Mouse (Mus musculus): ENCODE results near the gene Zc3h13. TPM values are rescaled to one million over a fixed set of nuclear protein-coding genes. Genes with fewer than 3 reads are reported as not detected.

The Zc3h13 gene
- total RNA-seq, 4 experiments from 2014 or later, result 21.7 to 30.7 (median 25.6) TPM

- no peak for DNase-seq (ENCODE audit: low spot score)
Measured at GRCm38 (mm10) chr14:75323354-75323753, 39.2 kb downstream of the Zc3h13 start.

DNA sequence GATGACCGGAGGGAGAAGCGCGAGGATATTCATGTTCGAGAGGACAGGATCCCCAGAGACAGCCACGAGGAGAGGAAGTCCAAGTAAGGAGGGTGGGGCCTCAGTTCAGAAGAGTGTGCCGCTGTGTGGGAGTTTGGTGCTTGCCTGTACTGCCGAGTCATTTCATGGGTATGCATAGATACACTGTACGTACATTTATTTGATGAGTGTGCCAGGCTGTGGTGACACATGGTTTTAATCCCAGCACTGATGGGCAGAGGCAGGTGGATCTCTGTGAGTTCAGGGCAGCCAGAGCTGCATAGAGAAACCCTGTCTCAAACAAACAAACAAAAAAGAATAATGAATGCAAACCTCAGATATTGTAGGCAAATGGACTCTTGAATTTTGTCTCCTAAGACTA is 43.9 kb downstream of the Zc3h13 start:
- no peak for DNase-seq (ENCODE audit: low spot score)

DNA sequence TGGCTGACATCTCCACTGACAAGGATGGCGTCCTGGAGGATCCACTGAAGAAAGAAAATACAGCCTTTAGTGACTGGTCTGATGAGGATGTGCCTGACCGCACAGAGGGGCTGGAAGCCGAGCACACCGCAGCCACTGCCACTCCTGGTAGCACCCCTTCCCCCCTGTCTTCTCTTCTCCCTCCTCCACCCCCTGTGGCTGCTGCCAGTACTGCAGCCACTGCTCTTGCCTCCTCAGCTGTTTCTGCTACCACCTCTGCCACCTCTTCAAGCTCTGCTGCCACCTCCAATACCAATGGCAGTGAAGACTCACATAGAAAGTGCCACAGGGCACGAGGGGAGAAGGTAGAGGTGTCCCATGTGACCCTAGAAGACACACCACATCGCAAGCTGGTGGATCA is 46.4 kb downstream of the Zc3h13 start:
- no peak for DNase-seq (ENCODE audit: low spot score)

- DNase-seq (ENCODE audit: low spot score), result no peak
Measured at GRCm38 (mm10) chr14:75334321-75334720, 50.1 kb downstream of the Zc3h13 start.

GRCm38 (mm10) chr14:75337884-75338283 is 53.7 kb downstream of the Zc3h13 start:
- no peak for DNase-seq (ENCODE audit: low spot score)

DNA sequence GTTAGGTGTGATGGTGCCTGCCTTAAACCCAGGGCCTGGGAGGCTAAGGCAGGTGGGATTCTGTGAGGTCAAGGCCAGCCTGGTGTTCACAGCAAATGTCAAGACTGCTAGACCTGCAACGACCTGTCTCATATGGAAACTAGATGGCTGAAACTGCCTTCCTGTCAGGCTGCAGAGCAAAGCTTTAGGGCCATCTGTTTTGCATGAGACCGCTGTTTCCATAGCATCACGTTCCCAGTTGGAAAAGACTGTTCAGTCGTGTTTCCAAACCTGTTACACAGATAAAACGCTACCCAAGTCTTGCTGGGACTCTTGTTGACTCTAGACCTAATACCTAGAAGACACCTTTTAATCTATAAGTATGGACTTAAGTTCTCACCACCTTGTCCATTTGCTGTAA is 61.9 kb downstream of the Zc3h13 start:
- no peak for DNase-seq (ENCODE audit: low spot score)

DNA sequence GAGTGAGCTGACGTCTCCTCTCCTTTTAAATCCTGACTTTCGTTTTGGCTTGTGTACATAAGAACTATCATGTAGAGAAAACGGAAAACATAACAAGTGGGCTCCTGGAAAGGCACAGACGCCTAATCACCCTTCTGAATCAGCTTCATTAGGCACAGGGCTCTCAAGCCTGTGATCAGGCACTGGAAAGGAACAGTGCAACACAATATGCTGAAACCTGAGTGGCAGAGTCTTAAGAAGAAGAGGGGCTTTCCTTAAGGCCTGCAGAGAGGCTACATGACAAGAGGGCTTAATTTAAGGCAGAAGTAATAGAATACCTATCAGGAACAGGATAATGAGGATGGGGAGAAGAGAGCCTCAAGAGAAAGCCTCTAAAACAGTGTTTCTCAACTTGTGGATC is 67.5 kb downstream of the Zc3h13 start:
- DNase-seq (ENCODE audit: low spot score), result no peak

GRCm38 (mm10) chr14:75363316-75363715 is 79.1 kb downstream of the Zc3h13 start:
- no peak for DNase-seq (ENCODE audit: low spot score)

DNA sequence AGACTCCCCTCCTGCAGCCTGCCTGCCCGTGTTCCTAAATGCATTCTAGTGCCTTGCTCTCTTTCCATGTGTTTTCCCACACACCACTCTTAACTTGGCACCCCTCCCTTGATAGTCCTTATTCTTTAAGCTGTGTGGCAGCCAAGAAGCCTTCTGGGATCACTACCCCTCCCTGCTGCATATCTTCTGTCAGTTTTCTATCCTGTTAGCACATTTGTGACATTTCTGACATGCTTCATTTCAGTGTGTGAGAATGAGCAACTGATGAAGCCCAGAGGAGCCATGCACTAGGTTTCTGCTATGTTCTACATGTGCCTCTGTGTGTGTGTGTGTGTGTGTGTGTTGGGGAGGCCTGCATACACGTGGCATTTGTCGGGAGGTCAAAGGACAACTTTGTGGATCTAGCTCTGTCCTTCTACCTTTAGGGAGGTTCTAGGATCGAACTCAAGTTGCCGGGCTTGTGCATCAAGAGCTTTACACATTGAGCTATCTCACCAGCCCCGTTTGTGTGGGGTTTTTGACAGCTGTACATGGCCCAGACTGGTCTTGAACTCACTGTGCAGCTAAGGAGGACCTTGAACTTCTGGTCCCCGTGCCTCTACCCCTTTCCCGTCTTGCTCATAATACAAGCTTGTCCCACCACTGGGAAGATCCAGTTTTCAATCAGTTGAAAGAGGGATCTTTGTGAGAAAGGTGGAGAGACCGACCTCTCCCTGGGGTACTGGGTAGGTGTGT is 81.3 kb downstream of the Zc3h13 start:
- no peak for DNase-seq (ENCODE audit: low spot score)

DNA sequence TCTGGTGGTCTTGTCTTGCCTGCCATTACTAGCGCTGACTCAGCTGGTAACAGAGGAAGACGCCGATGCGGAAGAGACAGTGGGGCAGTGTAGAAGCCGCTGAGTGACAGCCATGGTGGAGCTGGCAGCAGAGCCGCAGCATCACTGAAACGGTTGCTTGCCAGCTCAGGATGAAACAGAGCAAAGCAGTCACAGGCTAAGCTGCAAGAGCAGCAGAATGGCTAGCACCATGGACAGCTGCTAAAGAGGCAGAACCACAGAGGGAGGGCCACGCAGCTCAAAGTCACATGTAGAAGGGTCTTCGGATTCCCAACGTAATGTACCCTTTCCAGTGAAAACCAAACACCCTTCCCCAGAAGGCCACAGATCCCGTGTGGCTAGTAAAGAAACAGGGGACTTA is 82.6 kb downstream of the Zc3h13 start:
- DNase-seq (ENCODE audit: low spot score), result no peak

- DNase-seq (ENCODE audit: low spot score), result no peak
Measured at GRCm38 (mm10) chr14:75367503-75367902, 83.3 kb downstream of the Zc3h13 start.

DNA sequence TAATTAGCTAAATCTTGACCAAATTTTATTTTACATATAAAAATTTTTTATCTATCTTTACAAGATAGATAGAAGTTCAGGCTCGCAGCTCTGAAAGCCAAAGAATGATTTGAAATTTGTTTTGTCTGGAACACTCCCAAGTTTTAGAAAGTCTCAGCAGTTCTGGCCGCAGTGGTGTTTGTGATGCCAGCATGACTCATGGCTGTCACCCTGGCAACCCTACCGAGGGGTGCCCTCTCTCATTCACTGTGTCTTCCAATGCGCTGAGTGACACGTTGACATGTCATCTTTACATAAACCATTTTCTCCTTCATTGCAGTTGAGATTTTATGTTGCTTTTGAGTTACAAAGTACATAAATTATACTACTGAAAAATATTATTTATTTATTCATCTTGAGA is 85.7 kb downstream of the Zc3h13 start:
- DNase-seq (ENCODE audit: low spot score), result no peak

DNA sequence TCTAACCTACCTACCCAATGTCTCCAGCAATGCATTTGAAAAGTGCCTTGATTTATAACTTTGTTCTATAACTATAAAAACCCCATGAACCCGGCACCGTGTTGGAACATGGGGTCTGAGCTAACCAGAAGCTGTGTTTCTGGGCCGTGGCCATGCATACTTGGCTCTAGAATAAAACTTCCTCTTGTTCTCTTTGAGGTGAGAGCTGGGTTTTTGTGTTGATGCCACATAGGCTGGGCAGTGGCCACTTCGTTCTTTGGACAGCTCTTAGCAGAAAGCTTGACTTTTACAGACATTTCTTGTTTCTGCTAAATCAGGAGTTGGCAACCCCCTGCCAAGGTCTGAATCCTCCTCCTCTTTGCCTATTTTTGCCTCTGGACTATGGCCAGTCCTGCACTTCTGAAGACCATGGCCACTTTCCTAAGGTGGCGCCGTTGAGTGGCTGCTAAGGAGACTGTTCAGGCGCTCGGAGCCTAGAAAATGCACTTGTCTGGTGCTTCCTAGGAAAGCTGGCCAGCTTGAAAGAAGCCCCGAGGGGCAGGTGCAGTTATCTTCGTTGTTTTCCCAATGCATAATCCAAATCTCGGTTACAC is 90.9 kb downstream of the Zc3h13 start:
- no peak for DNase-seq (ENCODE audit: low spot score)

- DNase-seq (ENCODE audit: low spot score), result no peak
Measured at GRCm38 (mm10) chr14:75376256-75376655, 92.1 kb downstream of the Zc3h13 start.

GRCm38 (mm10) chr14:75377612-75378011 is 93.4 kb downstream of the Zc3h13 start:
- DNase-seq (ENCODE audit: low spot score), result no peak

Small RNA genes lying within 50 kb of the gene (microRNA-seq; reads per million reads assigned to microRNA genes)
- not detected for gene Gm44482

Other genes starting within 250 kb of the Zc3h13 start
- gene Lrrc63, start 153.5 kb upstream of the Zc3h13 start, total RNA-seq (2022), result not detected
- 10 to 100 TPM in 3 of 4 experiments, 1 to 10 TPM in 1; 8.8 to 14.3 (median 11.4) TPM for gene Lcp1, start 153.3 kb upstream of the Zc3h13 start, total RNA-seq (2022)
- not detected for gene Cpb2, start 42.1 kb upstream of the Zc3h13 start, total RNA-seq (2022)
- gene Siah3, start 171.6 kb downstream of the Zc3h13 start, total RNA-seq (2022), result not detected